Mouse (Mus musculus) left cerebral cortex, postnatal 10 days (tissue): ENCODE measurements around the gene Camkk1. TPM values are rescaled to one million over a fixed set of nuclear protein-coding genes. Genes with fewer than 3 reads are reported as not detected.

Experiments
- DNase-seq, 2 experiments: peaks; one replicate each; pipeline ENCODE4 v3.0.0; 2021 to 2022; ENCODE audit warnings: low spot score in 2 of 2, mixed read lengths in 1 of 2; ENCODE audit errors: extremely low spot score in 1 of 2
- intact Hi-C: fragments of 180-260 bp; cut with DNase I; formaldehyde crosslinking; loops from one replicate; pipeline ENCODE4 v1.15.1; 2025
- total RNA-seq, 2 experiments: library from RNA; stranded (reverse); gene quantifications; 2 replicates each; pipeline ENCODE4 v1.2.3; 2021

Gene Camkk1
- total RNA-seq: 10 to 100 TPM; 33.6 to 34.1 TPM

DNA sequence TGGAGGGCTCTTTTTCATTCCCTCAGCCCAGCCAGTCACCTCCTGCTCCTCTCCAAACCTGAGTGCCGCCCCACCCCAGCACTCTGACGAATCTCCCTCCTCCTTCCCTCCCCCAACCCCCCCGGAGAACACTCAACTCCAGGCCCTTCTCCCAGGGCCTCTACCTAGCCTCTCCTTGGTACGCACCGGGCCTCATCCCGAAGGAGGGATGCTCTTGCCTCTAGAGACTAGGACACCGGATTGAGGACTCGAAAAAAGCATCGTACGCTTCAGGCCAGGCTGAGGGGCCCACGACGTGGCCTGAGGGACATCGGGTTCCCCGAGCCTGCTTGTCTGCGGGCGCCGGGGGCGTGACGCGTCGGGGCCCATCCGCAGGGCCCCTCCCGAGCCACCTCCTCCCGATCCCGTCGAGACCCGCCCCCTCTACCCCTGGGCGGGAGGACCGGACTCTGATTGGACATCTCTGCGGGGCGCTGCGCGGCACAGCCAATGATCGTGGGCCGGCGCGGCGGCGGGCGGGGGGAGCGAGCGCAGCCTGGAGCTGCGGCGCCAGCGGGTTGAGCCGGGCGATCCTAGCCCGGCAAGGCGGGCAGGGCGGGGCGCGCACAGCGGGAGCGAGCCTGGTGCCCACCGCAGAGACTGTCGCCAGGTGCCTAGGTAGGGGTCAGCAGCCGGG is at the start of gene Camkk1:
TSS of gene Camkk1 (plus strand) at position 538 of the 676 bp plus-strand sequence.
- DNase-seq: peak; percentile 92 to 97
- intact Hi-C loops: no loop called here

DNA sequence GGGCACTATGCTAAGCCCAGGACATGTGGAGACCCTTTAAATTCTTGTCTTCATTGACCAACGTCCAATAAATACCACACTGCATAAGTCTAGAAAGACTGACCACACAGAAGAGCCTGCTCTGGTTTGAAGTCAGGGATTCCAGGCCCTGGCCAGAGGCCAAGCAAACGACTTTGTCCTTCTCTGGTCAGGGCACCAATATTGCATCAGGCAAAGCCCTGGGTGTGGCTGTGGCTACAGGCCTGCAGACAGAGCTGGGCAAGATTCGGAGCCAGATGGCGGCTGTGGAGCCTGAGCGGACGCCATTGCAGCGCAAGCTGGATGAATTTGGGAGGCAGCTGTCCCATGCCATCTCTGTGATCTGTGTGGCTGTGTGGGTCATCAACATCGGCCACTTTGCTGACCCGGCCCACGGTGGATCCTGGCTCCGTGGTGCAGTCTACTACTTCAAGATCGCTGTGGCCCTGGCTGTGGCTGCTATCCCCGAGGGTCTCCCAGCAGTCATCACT is 43.8 kb upstream of the Camkk1 start:
- no peak for DNase-seq
- intact Hi-C loops: no loop called here

DNA sequence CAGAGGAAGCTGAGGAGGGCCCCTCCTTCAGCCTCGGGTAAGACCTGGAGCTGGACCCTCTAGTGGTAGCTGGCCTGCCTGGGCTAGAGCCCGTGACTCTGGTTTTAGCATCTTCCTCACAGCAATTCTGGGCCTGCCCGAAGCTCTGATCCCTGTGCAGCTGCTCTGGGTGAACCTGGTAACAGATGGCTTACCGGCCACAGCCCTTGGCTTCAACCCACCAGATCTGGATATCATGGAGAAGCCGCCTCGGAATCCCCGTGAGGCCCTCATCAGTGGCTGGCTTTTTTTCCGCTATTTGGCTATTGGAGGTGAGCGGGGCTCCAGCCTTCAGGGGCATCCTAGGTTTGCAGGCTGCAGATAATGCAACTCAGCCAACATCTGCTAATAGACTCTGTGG is 36.3 kb upstream of the Camkk1 start:
- no peak for DNase-seq

DNA sequence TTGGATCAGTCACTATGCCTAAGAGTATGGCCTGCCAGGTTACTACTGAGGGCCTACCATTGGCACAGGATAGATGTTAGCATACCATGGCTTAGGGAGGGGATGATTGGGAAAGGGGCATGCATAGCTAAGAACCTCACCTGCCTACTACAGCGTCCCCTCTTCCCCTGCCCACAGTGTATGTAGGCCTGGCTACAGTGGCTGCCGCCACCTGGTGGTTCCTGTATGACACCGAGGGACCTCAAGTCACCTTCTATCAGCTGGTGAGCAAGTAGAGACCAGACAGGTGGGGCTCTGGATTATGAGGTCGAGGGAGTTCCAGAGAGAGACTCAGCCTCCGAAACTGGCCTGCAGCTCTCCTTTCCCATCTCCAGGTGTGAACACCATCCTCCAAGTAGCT is 35.5 kb upstream of the Camkk1 start:
- no peak for DNase-seq
- intact Hi-C loops: no loop called here

More for the DNA sequence above, 36.3 kb upstream of the Camkk1 start:
- intact Hi-C loops: no loop called here

DNA sequence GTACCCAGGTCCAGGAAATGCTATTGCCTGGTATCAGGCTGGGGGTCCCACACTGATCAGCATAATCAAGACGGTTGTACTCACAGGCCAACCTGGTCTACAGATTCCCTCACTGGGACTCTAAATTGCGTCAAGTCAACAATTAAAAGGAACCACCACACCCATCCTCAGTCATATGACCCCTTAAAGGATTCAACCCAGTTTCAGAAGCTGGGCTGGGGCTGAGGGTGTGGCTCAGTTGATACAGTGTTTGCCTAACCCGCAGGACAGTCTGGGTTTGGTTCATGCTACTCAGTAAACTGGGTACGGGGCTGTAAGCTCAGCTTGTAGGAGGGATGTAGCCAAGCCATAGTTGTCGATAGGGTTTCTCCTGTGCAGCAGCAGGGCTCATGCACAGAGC is 32.1 kb upstream of the Camkk1 start:
- intact Hi-C loops: no loop called here
- DNase-seq: no peak

DNA sequence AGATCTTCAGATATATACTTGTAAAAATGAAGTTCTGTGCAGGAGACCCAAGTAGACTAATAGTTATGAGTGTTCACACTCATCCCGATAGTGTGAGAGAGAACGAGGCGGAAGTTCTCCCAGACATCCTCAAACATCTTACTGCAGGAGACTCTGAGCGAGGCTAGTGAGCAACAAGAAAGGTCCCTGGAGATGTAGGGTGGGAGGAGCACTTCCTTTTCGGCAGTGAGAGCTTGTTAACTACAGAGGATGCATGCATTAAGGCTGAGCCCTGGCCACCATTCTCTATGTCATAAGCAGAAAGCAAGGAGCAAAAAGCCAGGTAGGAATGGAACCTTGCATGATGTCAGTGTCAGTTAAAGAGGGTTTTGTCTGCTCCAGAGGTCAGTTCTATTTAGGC is 31.6 kb upstream of the Camkk1 start:
- no peak for DNase-seq
- intact Hi-C loops: no loop called here

DNA sequence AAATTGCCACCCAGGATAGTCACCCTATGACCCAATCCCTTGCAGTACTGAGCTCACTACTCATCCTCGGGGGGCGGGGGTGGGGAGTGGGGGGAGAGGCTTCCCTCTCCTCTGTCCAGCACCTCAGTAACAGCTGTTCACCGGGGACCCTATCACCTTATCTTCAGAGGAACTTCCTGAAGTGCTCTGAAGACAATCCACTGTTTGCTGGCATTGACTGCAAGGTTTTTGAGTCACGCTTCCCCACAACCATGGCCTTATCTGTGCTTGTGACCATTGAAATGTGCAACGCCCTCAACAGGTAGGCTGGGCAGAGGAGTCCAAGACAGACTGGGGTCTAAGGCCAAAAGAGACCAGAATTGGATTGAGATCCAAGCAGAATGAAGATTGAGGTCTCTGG is 31.0 kb upstream of the Camkk1 start:
- intact Hi-C loops: no loop called here
- DNase-seq: no peak

DNA sequence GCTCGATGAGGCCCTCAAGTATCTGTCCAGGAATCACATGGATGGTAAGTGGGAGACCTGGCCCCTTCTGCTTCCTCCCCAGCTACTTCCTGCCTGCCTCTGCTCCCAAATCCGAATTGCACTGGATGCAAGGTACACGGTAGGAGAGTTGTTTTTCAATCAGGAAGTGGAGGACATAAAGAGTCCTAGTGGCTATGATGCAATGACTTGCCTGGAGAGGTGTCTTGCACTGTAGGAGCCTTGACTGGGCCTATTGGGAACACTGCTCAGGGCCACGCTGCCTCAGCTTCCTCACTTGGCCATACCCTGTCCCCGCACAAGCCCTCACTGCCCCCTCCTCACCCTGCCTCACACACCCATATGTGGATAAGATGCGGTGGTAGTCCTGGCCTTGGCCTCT is 29.8 kb upstream of the Camkk1 start:
- intact Hi-C loops: no loop called here

DNA sequence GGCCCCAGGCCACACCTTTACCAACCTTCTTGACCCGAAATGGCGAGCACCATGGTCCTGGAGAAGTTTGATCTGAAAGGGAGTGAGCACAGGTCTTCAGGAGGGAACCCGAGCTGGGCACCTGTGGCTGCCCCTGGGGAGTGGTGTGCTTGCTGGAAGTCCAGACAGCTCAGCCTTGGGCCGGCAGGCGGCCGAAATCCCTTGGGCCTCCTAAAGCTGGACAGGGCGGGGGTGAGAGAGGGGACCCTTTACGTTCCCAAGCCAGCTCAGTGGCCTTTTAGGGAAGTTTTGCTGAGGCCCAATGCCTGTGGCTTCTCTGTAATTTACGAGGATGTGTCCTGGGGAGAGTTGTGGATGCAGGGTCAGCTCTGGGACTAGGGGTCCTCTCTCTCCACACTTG is 28.1 kb upstream of the Camkk1 start:
- intact Hi-C loops: no loop called here
- no peak for DNase-seq

More for the DNA sequence above, 29.8 kb upstream of the Camkk1 start:
- no peak for DNase-seq

DNA sequence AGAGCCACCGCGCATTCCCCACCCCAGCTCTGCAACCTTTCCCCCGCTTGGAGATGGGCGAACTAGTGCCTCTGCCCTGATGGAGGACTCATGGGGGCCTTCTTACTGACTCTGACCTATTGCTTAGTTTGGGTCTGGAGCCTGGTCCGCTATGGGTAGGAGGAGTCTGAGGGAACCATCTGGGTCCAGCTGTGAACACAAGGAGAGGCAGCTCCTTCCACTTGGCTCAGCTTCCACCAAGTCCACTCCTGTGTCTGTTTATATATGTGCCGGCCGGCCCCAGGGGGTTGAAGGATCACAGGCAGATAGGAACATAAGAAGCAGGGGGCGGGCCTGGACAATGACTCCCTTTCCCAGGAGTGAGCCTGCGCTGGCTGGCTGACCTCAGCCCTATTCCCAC is 26.8 kb upstream of the Camkk1 start:
- peak in 1 of 2 experiments; percentile 70 for DNase-seq
- intact Hi-C loops: no loop called here

DNA sequence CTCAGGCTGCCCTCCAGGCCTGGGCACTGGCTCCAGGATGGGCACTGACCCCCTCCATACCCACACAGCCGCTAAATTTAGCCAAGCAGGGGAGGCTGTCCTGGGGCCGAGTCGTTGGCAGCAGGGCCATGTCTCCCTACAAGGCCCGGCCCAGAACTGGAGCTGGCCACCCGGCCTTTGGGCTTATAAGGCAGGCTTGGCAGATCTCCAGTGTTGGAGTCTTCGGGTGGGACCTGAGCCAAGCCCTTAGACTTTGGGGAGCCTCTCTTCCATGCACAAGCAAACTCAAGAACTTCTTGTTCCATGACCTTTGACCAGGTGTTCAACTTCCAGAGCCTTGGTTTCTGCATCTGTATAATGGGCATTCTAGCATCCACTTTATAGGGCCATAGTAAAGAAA is 22.5 kb upstream of the Camkk1 start:
- no peak for DNase-seq
- intact Hi-C loops: no loop called here

DNA sequence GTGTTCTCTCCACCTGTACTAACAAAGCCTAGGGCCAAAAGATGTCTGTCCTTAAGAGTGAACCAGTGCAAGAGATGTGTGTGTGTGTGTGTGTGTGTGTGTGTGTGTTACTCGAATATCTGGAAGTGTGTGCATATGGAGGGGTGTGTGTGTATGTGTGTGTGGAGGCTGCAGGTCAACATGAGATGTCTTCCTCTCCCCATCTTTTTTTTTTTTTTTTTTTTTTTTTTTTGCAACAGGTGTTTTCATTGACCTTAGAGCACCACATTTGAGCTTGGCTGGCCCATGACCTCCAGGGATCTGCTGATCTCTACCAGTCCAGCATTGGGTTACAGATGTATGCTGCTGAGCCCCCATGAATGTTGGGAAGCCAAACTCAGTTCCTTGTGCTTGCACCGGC is 22.0 kb upstream of the Camkk1 start:
- intact Hi-C loops: no loop called here
- no peak for DNase-seq

DNA sequence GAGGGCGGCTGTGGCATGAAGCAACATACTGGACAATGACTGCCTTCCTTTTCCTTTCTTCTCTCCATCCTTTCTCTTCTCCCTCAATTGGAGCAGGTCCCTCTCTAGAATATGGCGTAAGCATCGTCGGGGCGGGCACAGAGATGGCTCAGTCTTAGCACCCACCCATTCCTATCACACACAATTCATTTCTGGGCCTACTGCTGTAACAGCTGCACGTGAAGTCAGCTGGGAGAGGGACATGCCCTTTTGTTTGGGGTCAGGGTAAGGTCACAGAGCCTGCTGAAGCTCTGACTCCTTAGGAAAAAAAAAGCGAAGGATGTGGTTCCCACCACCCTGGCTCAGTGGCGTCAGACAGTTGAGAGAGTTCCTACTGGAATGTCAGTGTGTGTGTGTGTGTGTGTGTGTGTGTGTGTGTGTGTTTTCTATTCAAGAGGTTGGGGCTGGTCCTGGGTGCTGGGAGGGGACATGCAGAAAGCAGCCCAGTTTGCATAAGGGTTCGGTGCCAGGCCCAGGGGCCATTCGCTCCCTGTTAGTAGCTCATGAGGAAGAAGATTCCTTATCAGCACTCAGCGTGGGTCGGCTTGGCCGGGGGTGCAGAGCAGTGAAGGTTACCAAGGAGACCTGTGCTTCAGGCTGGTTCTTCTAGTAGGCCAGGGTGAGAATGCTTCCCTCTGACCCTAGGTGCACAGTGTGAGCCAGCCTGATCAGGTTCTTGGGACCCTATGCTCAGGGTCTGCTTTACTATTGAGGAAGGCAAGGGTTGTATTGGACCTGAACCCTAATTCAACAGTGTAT is 21.1 kb upstream of the Camkk1 start:
- DNase-seq: no peak
- intact Hi-C loops: no loop called here

DNA sequence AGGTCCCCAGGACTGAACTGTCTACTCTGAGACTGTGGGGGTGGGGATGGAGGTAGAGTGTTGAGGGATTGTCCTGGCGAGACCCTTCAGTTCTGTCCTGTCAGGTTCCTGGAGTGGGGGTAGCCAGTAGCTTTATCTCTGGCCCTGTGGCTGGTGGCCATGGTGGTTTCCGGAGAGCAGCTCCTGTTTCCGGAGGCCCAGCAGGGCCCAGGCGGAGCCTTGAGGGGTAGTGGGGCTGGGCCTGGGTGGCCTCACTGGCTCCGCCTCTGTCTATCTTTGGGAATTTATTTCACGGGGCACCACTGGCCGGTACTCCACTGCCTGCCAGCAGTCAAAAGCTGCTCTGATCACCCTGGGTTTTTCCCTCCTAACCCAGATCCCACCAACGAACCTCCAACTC is 20.0 kb upstream of the Camkk1 start, which contains the start of gene P2rx1:
TSS of gene P2rx1 (plus strand) at position 333 of the 400 bp plus-strand sequence.
- DNase-seq: peak in 1 of 2 experiments; percentile 71
- intact Hi-C loops: no loop called here

DNA sequence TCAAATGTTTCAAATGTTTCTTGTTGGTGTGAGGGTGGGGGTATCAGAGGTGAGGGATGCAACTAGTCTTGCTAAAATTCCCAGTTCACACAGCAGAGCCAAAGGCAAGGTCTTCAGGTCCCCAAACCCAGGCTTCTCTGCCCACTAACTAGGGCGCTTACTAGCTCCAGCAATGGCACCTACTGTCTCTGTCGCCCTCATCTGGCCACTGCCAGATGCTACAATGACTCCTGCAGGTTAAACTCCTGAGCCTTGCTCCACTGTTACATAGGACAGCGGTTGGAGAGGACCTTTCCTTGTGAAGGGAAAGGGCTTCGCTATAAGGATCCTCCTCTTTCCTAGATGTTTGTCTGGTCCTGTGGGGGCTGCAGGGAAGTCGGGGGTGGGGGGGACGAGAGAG is 17.8 kb upstream of the Camkk1 start:
- peak in 1 of 2 experiments; percentile 75 for DNase-seq
- intact Hi-C loops: loop anchor here (5.0 kb wide), 1 partner anchor 74 kb away; no protein-coding TSS in a partner anchor

DNA sequence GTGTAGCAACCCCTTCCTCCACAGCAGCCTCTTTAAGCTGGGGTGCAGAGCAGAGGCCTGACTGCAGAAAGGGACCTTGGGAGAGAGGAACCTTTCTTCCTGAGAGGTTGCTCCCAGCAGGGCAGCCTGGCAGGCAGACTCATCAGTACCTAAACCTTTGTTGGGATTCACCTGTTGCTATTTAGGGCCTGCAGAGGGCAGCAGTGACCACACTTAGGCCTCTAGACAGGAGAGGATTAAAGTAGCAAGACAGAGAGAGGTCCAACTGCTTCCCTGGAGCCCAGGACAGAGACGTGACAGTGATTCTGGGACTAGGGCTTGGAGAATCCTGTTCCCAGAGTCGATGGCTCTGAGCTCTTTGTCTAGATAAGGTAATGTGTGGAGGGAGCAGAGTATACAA is 12.4 kb upstream of the Camkk1 start:
- DNase-seq: no peak

DNA sequence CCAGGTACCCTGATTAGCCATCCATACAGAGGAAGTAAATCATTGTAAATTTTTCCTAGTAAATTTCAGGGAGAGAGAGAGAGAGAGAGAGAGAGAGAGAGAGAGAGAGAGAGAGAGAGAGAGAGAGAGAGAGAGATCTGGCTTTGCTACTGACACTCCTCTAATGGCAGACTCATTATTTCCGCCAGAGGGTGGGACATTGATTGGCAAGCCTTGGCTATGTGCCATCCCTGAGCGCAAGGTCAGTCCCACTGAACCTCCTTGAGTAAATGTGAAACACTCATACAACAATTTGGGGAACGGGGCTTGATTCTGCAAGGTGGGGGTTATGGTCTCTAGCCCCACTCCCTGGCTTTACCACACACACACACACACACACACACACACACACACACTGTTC is 11.7 kb upstream of the Camkk1 start:
- no peak for DNase-seq
- intact Hi-C loops: loop anchor here (2.0 to 5.0 kb wide), 2 partner anchors 32 to 1365 kb away; no protein-coding TSS in a partner anchor

More for the DNA sequence above, 12.4 kb upstream of the Camkk1 start:
- intact Hi-C loops: loop anchor here (2.0 to 5.0 kb wide), 2 partner anchors 32 to 1366 kb away; no protein-coding TSS in a partner anchor

DNA sequence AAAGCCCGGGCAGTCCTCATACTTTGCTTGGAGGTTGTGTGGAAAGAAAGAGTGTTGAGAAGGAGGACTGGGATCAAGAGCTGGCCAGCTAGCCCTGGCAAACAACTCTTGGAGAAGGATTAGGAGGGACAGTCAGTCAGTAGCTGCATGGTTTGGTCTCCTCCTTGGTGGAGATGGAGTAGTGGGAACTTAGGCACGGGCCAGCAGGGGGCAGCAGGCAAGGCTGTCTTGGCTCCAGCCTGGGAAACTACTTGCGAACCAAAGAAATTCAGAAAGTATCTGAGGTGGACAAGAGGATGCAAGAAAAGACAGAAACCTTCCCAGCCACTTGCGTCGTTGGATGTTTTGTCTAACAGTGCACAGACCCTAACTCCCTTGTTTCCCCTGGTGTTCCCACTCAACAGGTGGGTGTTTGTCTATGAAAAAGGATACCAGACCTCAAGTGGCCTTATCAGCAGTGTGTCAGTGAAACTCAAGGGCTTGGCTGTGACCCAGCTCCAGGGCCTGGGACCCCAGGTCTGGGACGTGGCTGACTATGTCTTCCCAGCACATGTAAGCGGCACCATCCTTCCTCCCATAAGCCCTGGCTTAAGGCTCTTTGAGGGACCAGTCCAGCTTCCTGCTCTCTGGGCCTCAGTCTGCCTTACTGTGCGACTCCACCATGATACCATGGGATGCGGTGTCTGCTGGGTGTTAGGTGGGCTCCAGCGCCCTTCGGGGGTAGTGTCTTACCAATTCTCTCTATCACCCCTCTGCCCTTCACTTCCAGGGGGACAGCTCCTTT is 10.9 kb upstream of the Camkk1 start:
- peak in 1 of 2 experiments; percentile 76 for DNase-seq
- intact Hi-C loops: loop anchor here (2.0 to 5.0 kb wide), 2 partner anchors 31 to 1364 kb away; no protein-coding TSS in a partner anchor

DNA sequence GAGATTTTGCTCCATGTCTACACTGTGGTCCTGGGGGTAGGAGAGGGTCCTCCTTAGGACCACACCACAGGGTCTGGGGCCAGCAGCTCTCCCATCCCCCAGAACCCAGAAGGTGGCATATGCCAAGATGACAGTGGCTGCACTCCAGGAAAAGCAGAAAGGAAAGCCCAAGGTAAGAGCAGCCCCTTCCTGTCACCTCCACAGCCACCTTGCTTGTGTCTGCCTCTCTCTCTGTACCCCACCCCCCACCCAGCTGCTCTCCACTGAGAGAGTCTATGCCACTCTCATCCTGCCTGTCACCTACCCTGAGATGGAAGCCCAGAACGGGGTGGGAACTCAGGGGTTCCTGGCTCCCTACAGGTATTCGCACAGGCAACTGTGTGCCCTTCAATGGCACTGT is 10.0 kb upstream of the Camkk1 start:
- no peak for DNase-seq
- intact Hi-C loops: loop anchor here (5.0 kb wide), 1 partner anchor 1363 kb away; no protein-coding TSS in a partner anchor
